Mouse (Mus musculus) intestine, postnatal 0 days (tissue): ENCODE data around the gene Gm13420. TPM values are rescaled to one million over a fixed set of nuclear protein-coding genes. Genes with fewer than 3 reads are reported as not detected.

ENCODE experiments used
- ATAC-seq: fragments of 200-750 bp; cut with Nextera tagmentation; 2 replicates; pipeline ENCODE4 v1.8.0; 2017; ENCODE audit warnings: mild to moderate bottlenecking, moderate TSS enrichment, moderate library complexity
- H3K27ac ChIP-seq: fragments of 300-500 bp; sonication (generic); 2 replicates; pipeline ENCODE4 v1.5.1; 2014; ENCODE audit warnings: mild to moderate bottlenecking, low read depth, low read length, moderate library complexity
- H3K27me3 ChIP-seq: fragments of 300-500 bp; sonication (generic); replicated peaks from 2 replicates; pipeline ENCODE4 v1.6.1; 2014; ENCODE audit warnings: low read length, mixed read lengths; ENCODE audit not compliant: control insufficient read depth, insufficient read depth
- H3K36me3 ChIP-seq: fragments of 300-500 bp; sonication (generic); 2 replicates; pipeline ENCODE4 v1.6.1; 2014; ENCODE audit warnings: mild to moderate bottlenecking, moderate library complexity; ENCODE audit not compliant: control insufficient read depth, insufficient read depth
- H3K4me1 ChIP-seq: fragments of 300-500 bp; sonication (generic); replicated peaks from 2 replicates; pipeline ENCODE4 v1.6.1; 2014; ENCODE audit warnings: antibody characterized with exemption, low read length, mixed read lengths; ENCODE audit not compliant: control insufficient read depth, insufficient read depth
- H3K4me2 ChIP-seq: fragments of 300-500 bp; sonication (generic); replicated peaks from 2 replicates; pipeline ENCODE4 v1.6.1; 2014; ENCODE audit warnings: low read depth, mild to moderate bottlenecking, moderate library complexity
- H3K4me3 ChIP-seq: fragments of 300-500 bp; sonication (generic); 2 replicates; pipeline ENCODE4 v1.5.1; 2014; ENCODE audit warnings: low read depth, low read length
- H3K9ac ChIP-seq: fragments of 300-500 bp; sonication (generic); 2 replicates; pipeline ENCODE4 v1.6.1; 2014; ENCODE audit warnings: mild to moderate bottlenecking, low read depth, low read length
- H3K9me3 ChIP-seq: fragments of 300-500 bp; sonication (generic); 2 replicates; pipeline ENCODE4 v1.6.1; 2016; ENCODE audit warnings: mixed run types; ENCODE audit not compliant: control insufficient read depth
- CTCF ChIP-seq: sonication (generic); IDR thresholded peaks from 2 replicates; pipeline ENCODE4 v1.5.1; 2016; ENCODE audit warnings: low read depth, mild to moderate bottlenecking, control low read depth, antibody characterized with exemption, moderate library complexity
- WGBS: fragments of 180-500 bp; shearing (Covaris S2); extraction: QIAGEN DNeasy Blood & Tissue Kit; methylation state at CpG from one replicate; pipeline ENCODE4 v1.1.7; 2014; 5-methylcytosine and 5-hydroxymethylcytosine counted together
- polyA plus RNA-seq: library from polyadenylated mRNA; unstranded; fragments of >200 nt; fragmentation: Nextera tagmentation; extraction: Ambion mirVana; gene quantifications from 2 replicates; pipeline ENCODE4 v1.2.1, GENCODE M21; 2015

The Gm13420 gene
- polyA plus RNA-seq, 1 experiment from 2014 or later: 0.10 TPM

DNA sequence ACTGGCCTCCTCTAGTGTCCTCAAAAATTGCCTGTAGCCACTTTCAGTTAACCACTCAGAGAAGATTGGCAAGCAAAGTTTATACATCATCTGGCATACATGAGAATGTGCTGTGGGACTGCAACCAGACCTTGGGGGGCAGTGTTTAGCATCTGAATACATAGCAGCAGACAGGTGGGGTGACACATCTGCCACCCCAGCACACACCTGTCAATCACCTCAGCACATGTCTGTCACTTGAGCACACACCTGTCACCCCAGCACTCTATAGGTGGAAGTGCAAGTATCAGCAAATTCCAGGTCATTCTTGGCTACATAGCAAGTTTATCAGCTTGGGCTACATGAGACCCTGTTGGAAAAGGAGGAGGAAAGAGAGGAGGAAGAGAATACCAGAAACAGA lies 4.2 kb upstream of the Gm13420 start:
- no peak overlapping the region for H3K27ac ChIP-seq
- H3K27me3 ChIP-seq: 0 out of 2 replicates have a peak, but pooled peaks cover 9% of the 10 kb centered on the region
- no peak overlapping the region for H3K9ac ChIP-seq
- ATAC-seq: no peak
- no peak for TF ChIP-seq CTCF
- H3K4me2 ChIP-seq: no peak overlapping the region
- H3K9me3 ChIP-seq: no peaks in the 10 kb centered on the region
- H3K4me3 ChIP-seq: no peak overlapping the region
- H3K4me1 ChIP-seq: no peaks in the 10 kb centered on the region
- H3K36me3 ChIP-seq: no peaks in the 10 kb centered on the region

DNA sequence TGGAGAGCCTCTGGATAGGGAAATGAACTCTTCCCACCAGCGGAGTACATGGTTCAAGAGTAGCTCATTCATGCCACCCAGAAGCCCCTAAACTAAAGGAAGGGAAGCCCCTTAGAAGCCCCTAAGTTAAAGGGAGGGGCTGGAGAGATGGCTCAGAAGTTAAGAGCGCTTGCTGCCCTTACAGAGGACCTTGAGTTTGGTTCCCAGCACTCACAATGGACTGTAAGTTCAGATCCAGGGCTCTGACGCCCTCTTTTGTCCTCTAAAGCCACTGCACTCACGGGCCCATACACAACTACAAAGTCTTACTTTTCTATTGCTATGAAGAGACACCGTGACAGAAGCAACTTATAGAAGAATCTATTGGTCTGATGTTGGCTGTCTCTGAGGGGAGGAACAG lies 912 bp upstream of the Gm13420 start:
- no peak overlapping the region for H3K4me2 ChIP-seq
- no peak for TF ChIP-seq CTCF
- H3K27me3 ChIP-seq: 0 out of 2 replicates have a peak, but pooled peaks cover 14% of the 10 kb centered on the region
- H3K36me3 ChIP-seq: no peaks in the 10 kb centered on the region
- no peak overlapping the region for H3K4me3 ChIP-seq
- WGBS: 86% methylated on average over 5 of the region's 5 CpGs
- H3K9ac ChIP-seq: no peak overlapping the region
- no peaks in the 10 kb centered on the region for H3K4me1 ChIP-seq
- H3K9me3 ChIP-seq: no peaks in the 10 kb centered on the region
- no peak overlapping the region for H3K27ac ChIP-seq
- ATAC-seq: no peak

DNA sequence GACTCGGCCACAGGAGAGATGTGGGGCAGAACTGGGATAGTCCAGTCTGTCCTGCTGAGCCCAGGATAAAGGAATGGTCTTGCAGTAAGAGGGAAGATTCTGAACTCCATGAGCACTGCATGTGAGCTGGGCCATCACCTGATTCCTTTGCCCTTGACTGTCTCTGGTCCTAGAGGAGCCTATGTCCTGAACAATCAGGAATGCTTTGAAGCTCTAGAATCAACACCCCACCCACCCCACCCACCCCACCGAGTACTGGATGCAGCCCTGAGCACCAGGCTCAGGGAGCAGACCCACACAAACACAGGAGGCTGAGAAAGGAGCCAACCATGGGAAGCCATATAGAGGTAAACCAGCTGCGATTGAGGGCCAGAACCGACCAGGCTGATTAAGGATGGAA lies 3.0 kb downstream of the Gm13420 start:
- Histone ChIP-seq H3K4me1 (no peaks in the 10 kb centered on the region), H3K27me3 (0 out of 2 replicates have a peak, but pooled peaks cover 20% of the 10 kb centered on the region), H3K4me3 (no peak overlapping the region), H3K9me3 (no peaks in the 10 kb centered on the region), H3K4me2 (no peak overlapping the region), H3K36me3 (no peaks in the 10 kb centered on the region), H3K9ac (no peak overlapping the region), H3K27ac (no peak overlapping the region)
- no peak for ATAC-seq
- TF ChIP-seq CTCF: no peak
- 67% methylated on average over 4 of the region's 4 CpGs for WGBS

DNA sequence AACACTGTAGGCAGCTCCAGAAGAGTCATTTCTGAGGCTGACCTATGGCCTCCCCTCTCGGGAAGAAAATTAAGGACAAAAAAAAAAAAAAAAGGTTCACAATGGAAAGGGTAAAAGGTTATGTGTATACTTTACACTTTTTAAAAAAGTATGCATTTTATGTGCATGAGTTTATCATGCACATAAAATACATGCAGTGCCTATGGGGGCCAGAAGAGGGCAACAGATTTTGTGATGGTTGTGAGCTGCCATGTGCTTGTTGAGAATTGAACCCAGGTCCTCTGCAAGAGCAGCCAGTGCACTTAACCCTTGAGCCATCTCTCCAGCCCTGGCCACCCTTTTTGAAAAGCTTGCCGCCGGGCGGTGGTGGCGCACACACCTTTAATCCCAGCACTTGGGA lies 3.6 kb downstream of the Gm13420 start:
- H3K27ac ChIP-seq: no peak overlapping the region
- no peak overlapping the region for H3K4me3 ChIP-seq
- no peaks in the 10 kb centered on the region for H3K36me3 ChIP-seq
- no peak for ATAC-seq
- no peaks in the 10 kb centered on the region for H3K4me1 ChIP-seq
- WGBS: 81% methylated on average over 5 of the region's 5 CpGs
- H3K4me2 ChIP-seq: peak overlapping the region; percentile 50; the same call in 1 of the 2 replicates
- peak; percentile 57 for TF ChIP-seq CTCF
- 0 out of 2 replicates have a peak, but pooled peaks cover 20% of the 10 kb centered on the region for H3K27me3 ChIP-seq
- H3K9me3 ChIP-seq: no peaks in the 10 kb centered on the region
- H3K9ac ChIP-seq: no peak overlapping the region

DNA sequence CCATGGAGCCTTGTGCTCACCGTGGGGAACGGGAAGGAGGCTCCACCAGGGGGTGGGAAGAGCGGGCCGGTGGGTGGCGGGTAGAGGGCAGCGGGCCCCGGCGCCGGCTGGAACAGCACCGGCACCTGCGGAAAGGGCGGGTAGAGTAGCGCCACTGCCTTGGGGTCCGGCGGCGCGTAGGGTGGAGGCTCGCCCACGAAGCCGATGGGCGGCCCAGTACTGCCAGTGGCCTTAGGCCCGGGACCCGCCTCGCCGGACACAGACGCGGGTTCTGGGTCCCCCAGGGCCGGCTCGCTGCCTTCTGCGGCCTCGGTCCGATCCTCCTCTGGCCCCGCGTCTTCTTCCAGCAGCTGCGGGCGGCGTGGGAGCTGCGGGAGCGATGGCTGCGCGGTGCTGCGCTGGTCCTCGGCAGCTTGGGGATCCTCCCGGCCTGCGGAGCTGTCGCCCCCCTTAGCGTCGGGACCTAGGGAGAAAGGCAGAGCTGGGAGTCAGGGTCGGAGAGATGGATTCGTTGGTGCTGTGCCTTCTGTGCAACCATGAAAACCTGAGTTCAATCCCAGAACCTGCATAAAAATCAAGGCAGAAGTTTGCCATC lies 4.2 kb downstream of the Gm13420 start:
- no peaks in the 10 kb centered on the region for H3K36me3 ChIP-seq
- H3K9ac ChIP-seq: no peak overlapping the region
- no peak overlapping the region for H3K4me3 ChIP-seq
- H3K4me2 ChIP-seq: peak overlapping the region; percentile 50
- H3K9me3 ChIP-seq: no peaks in the 10 kb centered on the region
- 32% methylated on average over 50 of the region's 50 CpGs for WGBS
- no peaks in the 10 kb centered on the region for H3K4me1 ChIP-seq
- H3K27ac ChIP-seq: no peak overlapping the region
- 0 out of 2 replicates have a peak, but pooled peaks cover 14% of the 10 kb centered on the region for H3K27me3 ChIP-seq
- no peak for ATAC-seq
- no peak for TF ChIP-seq CTCF

DNA sequence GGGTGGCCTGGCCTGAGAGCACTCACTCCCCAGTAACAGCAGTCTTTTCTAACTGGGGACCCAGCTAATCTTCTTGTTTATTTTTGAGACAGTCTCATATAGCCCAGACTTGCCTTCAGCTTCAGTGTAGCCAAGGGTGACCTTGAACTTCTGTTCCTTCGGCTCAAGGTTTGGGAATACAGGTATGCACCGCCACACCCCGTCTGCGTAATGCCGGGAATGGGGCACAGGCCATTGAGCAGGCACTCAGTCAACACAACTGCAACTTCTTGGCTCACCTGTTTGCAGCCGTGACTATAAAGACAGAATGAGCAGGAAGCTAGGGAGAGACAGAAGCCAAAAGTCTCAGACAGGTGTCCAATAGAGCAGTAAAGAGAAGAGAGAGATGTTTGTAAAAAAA lies 7.2 kb downstream of the Gm13420 start:
- Histone ChIP-seq H3K4me2 (no peak overlapping the region), H3K27ac (no peak overlapping the region), H3K9ac (no peak overlapping the region), H3K4me3 (no peak overlapping the region), H3K9me3 (no peaks in the 10 kb centered on the region), H3K36me3 (no peaks in the 10 kb centered on the region), H3K27me3 (0 out of 2 replicates have a peak, but pooled peaks cover 12% of the 10 kb centered on the region), H3K4me1 (no peaks in the 10 kb centered on the region)
- peak; percentile 30; the same call in 1 of the 2 replicates for ATAC-seq
- no peak for TF ChIP-seq CTCF
- 52% methylated on average over 6 of the region's 6 CpGs for WGBS
